7 mouse cellular contexts compared by ENCODE assay signal in the genomic region with DNA sequence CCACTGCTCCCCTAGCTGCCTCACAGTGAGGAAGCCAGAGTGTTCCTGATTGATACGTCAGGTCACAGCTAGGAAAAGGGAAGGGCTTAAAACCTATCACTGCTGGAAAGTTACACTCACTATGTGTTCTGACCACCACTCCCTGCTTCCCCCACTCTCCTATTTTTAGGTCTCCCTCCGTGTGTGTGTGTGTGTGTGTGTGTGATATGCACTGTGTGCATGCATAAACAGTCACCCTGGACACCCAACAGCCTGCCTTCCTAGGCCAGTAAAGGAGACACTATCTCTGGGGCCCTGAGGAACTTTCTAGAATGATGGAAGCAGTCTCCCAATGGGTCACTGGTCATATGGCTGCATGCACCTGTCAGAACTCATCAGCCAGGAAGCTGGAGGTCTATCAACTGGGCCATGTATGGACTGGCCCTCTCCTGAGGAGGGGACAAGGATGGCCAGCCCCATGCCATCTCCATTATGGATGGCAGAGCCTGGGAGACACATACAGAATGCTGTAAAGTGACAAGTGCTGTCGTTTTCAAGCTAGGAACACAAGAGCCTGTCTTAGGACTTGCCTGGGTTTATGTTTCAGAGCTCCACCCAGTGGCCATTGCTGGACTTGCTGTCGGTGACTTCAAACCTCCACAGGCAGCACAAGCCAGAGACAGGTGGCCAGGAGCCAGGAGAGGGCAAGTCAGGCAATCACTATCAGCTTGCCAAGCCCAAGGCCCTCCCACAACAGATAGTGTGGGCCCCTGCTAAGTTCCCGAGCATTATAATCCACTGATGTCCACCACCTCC. TPM values are rescaled to one million over a fixed set of nuclear protein-coding genes. Genes with fewer than 3 reads are reported as not detected.
A peak's percentile ranks its signal among the peaks of the same experiment; 100 is the strongest.
DNase-seq lines count a peak whose midpoint lies in the region; ATAC-seq and TF ChIP-seq lines count a peak whose summit lies in the region.

No protein-coding gene starts in this region.

- no peak overlapping the region for H3K4me2 ChIP-seq in limb, embryonic 11.5 days (ENCODE audit: low read depth, severe bottlenecking)
- no peak overlapping the region for H3K4me2 ChIP-seq in midbrain, embryonic 14.5 days (ENCODE audit: low read length)

- no peak overlapping the region for H3K27ac ChIP-seq in kidney, adult 2 months (ENCODE audit: insufficient read depth, low read depth, low read length)
- no peak overlapping the region for H3K27ac ChIP-seq in limb, embryonic 11.5 days (replicated peaks; ENCODE audit: low read depth, low read length)
- H3K27ac ChIP-seq in midbrain, embryonic 14.5 days (replicated peaks; ENCODE audit: low read depth, low read length), result no peak overlapping the region

- H3K9ac ChIP-seq in limb, embryonic 11.5 days (ENCODE audit: low read length), result no peak overlapping the region
- H3K9ac ChIP-seq in midbrain, embryonic 14.5 days (replicated peaks; ENCODE audit: low read length), result no peak overlapping the region

- 20% methylated on average over 5 of the region's 5 CpGs for WGBS in kidney, adult 2 months
- 41% methylated on average over 5 of the region's 5 CpGs for WGBS in limb, embryonic 11.5 days
- 43% methylated on average over 5 of the region's 5 CpGs for WGBS in midbrain, embryonic 14.5 days

- H3K9me3 ChIP-seq in limb, embryonic 11.5 days (ENCODE audit: control insufficient read depth, low read length), result no peaks in the 10 kb centered on the region
- no peaks in the 10 kb centered on the region for H3K9me3 ChIP-seq in midbrain, embryonic 14.5 days (ENCODE audit: control insufficient read depth, low read length)

- no peak overlapping the region for H3K4me3 ChIP-seq in kidney, adult 2 months (ENCODE audit: insufficient read depth, low read depth, low read length)
- no peak overlapping the region for H3K4me3 ChIP-seq in limb, embryonic 11.5 days (ENCODE audit: low read depth, low read length)
- no peak overlapping the region for H3K4me3 ChIP-seq in midbrain, embryonic 14.5 days (replicated peaks; ENCODE audit: low read depth, low read length)

- peaks cover 11% of the 10 kb centered on the region; the same call in 1 of the 2 replicates for H3K4me1 ChIP-seq in kidney, adult 2 months (ENCODE audit: control insufficient read depth, insufficient read depth, low read length)
- H3K4me1 ChIP-seq in limb, embryonic 11.5 days (ENCODE audit: control insufficient read depth, insufficient read depth, low read length), result peaks cover 2% of the 10 kb centered on the region; the same call in 1 of the 2 replicates
- H3K4me1 ChIP-seq in midbrain, embryonic 14.5 days (ENCODE audit: control insufficient read depth, insufficient read depth, low read length), result no peaks in the 10 kb centered on the region

- H3K27me3 ChIP-seq in kidney, adult 2 months (replicated peaks; ENCODE audit: control insufficient read depth, insufficient read depth, low read length), result no peaks in the 10 kb centered on the region
- no peaks in the 10 kb centered on the region for H3K27me3 ChIP-seq in limb, embryonic 11.5 days (ENCODE audit: control insufficient read depth, insufficient read depth, low read length)
- no peaks in the 10 kb centered on the region for H3K27me3 ChIP-seq in midbrain, embryonic 14.5 days (ENCODE audit: control insufficient read depth, insufficient read depth, low read length)

- TF ChIP-seq CTCF in kidney, adult 2 months (conservative IDR thresholded peaks at IDR 0.05; ENCODE audit: insufficient read depth, insufficient read length, low read depth, low read length), result peak; percentile 92

- no peaks in the 10 kb centered on the region for H3K36me3 ChIP-seq in kidney, adult 2 months (ENCODE audit: control insufficient read depth, insufficient read depth, low read length)
- H3K36me3 ChIP-seq in limb, embryonic 11.5 days (ENCODE audit: control insufficient read depth, insufficient read depth, low read length), result no peaks in the 10 kb centered on the region; the same call in 1 of the 2 replicates
- H3K36me3 ChIP-seq in midbrain, embryonic 14.5 days (ENCODE audit: control insufficient read depth, insufficient read depth, low read length), result no peaks in the 10 kb centered on the region

- peak; percentile 91 for DNase-seq in adrenal gland, adult 8-10 months
- peak; percentile 76 for DNase-seq in embryo, embryonic 11.5 days (ENCODE audit: low read depth, low spot score)
- peak; percentile 99 for DNase-seq in heart, adult 11 months
- DNase-seq in kidney, adult 2 months, result peak; percentile 97
- DNase-seq in limb, embryonic 11.5 days (ENCODE audit: low spot score), result peak; percentile 93
- peak; percentile 91 for DNase-seq in midbrain, embryonic 14.5 days
- peak; percentile 91 for DNase-seq in spleen, adult 12 weeks (ENCODE audit: low spot score)

- ATAC-seq in limb, embryonic 11.5 days (ENCODE audit: insufficient number of reproducible peaks, low FRiP score, low TSS enrichment, low read depth), result peak; percentile 58; the same call in 1 of the 2 replicates
- peak; percentile 40; the same call in 1 of the 2 replicates for ATAC-seq in midbrain, embryonic 14.5 days (ENCODE audit: low FRiP score, low TSS enrichment)

- TF ChIP-seq POLR2A in kidney, adult 2 months (IDR thresholded peaks at IDR 0.05; ENCODE audit: low read depth, low read length), result no peak

RNA-seq across cellular contexts. Expression of a gene that starts 6.9 kb away (rescaled TPM):
- total RNA-seq in adrenal gland, adult 8-10 months (2022), result 1 to 10 TPM in 3 of 4 experiments, under 1 TPM in 1; 0.94 to 1.4 (median 1.2) TPM
- 3.0 and 4.3 TPM in 2 replicates for polyA plus RNA-seq in kidney, adult 2 months (2012; rRNA removed)
- polyA plus RNA-seq in limb, embryonic 11.5 days (2014; fragmentation: Nextera tagmentation; extraction: Ambion mirVana), result 0.62 and 0.89 TPM in 2 replicates
- polyA plus RNA-seq in midbrain, embryonic 14.5 days (2014; fragmentation: Nextera tagmentation; extraction: Ambion mirVana), result 0.29 and 0.58 TPM in 2 replicates

RNA-seq across cellular contexts. Expression of a gene that starts 20.7 kb away (rescaled TPM):
- 10 to 100 TPM; 13.6 to 25.0 (median 18.1) TPM for total RNA-seq in adrenal gland, adult 8-10 months (2022)
- 39.1 and 43.0 TPM in 2 replicates for polyA plus RNA-seq in kidney, adult 2 months (2012; rRNA removed)
- polyA plus RNA-seq in limb, embryonic 11.5 days (2014; fragmentation: Nextera tagmentation; extraction: Ambion mirVana), result 1.9 and 2.3 TPM in 2 replicates
- 1.2 and 1.8 TPM in 2 replicates for polyA plus RNA-seq in midbrain, embryonic 14.5 days (2014; fragmentation: Nextera tagmentation; extraction: Ambion mirVana)

RNA-seq across cellular contexts. Expression of a gene that starts 24.8 kb away (rescaled TPM):
- total RNA-seq in adrenal gland, adult 8-10 months (2022), result 1 to 10 TPM; 3.9 to 7.8 (median 6.3) TPM
- 2.7 and 3.8 TPM in 2 replicates for polyA plus RNA-seq in kidney, adult 2 months (2012; rRNA removed)
- 0.80 and 1.1 TPM in 2 replicates for polyA plus RNA-seq in limb, embryonic 11.5 days (2014; fragmentation: Nextera tagmentation; extraction: Ambion mirVana)
- polyA plus RNA-seq in midbrain, embryonic 14.5 days (2014; fragmentation: Nextera tagmentation; extraction: Ambion mirVana), result 9.2 and 9.6 TPM in 2 replicates

RNA-seq across cellular contexts. Expression of a gene that starts 45.7 kb away (rescaled TPM):
- total RNA-seq in adrenal gland, adult 8-10 months (2022), result not detected
- polyA plus RNA-seq in kidney, adult 2 months (2012; rRNA removed), result not detected in 2 replicates
- polyA plus RNA-seq in limb, embryonic 11.5 days (2014; fragmentation: Nextera tagmentation; extraction: Ambion mirVana), result not detected in 2 replicates
- not detected in 2 replicates for polyA plus RNA-seq in midbrain, embryonic 14.5 days (2014; fragmentation: Nextera tagmentation; extraction: Ambion mirVana)

RNA-seq across cellular contexts. Expression of a gene that starts 46.9 kb away (rescaled TPM):
- 10 to 100 TPM; 59.6 to 79.9 (median 66.5) TPM for total RNA-seq in adrenal gland, adult 8-10 months (2022)
- 114 and 125 TPM in 2 replicates for polyA plus RNA-seq in kidney, adult 2 months (2012; rRNA removed)
- 117 and 120 TPM in 2 replicates for polyA plus RNA-seq in limb, embryonic 11.5 days (2014; fragmentation: Nextera tagmentation; extraction: Ambion mirVana)
- 129 and 130 TPM in 2 replicates for polyA plus RNA-seq in midbrain, embryonic 14.5 days (2014; fragmentation: Nextera tagmentation; extraction: Ambion mirVana)

Comparison
In these comparisons a context has a peak if more than half of its experiments do, and no peak if none do; other contexts are left out.
1. RNA of a gene that starts 20.7 kb away (polyA plus RNA-seq): 39.1 to 43.0 TPM in kidney, adult 2 months; 1.9 to 2.3 TPM in limb, embryonic 11.5 days and 1.2 to 1.8 TPM in midbrain, embryonic 14.5 days; every median in the first group is over 10 times any median in the second.
2. Peak in every context shown above with its lines, with median percentiles within 50 percentile points of each other: DNase-seq.